Mouse (Mus musculus): Measurements from ENCODE around the gene Pon1.

DNA sequence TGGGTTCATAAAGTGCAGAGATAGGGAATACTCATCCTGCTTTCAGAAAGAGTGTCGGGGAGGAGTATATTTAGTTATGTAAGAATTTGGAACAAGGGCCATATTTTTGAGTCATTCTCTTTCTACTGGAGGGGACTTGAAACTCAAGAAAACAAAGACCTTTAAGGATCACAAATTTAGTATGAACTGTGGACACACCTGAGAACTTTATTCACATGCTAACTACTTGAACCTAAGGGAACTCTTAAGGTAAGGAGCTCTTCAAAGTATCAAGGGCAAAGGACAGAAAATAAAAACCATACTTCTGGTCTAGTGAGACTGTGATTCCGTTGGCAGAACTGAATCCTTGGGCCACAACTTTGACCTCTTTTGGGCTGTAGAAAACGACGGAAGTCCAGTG lies 38.3 kb upstream of the Pon1 start:
- TF ChIP-seq CTCF (IDR thresholded peaks at IDR 0.05) (no peak), EP300 (IDR thresholded peaks at IDR 0.05) (peak; percentile 68)

All from lung, postnatal 0 days (tissue).